Mouse (Mus musculus): ENCODE results near the gene Alox8. TPM values are rescaled to one million over a fixed set of nuclear protein-coding genes. Genes with fewer than 3 reads are reported as not detected.

Alox8 gene
- total RNA-seq (2021) = not detected
- long read RNA-seq, experiment 1, partial matches to known transcripts = 0 of 1 reads
- long read RNA-seq, experiment 1, other reads (novel, unspliced or antisense) = 0 of 1 reads
- long read RNA-seq, experiment 2 = 0 reads

DNA sequence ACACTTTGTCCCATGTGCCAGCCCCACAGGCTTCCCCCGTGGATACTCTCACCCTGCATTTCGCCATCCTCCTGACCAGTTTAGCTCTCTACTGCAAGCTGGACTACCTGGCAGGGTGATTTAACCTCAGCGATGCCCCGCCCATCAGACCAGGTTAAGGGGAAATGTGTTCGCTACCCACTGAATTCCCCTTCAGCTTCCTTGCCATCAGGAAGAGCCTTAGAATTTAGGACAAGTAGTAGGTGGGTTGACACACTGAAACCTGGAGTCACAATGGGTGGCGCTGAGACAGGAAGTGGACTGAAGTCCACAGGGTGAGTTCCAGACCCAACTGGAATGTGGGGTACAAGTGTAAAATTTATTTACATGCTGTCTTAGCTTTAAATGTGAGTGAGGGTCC is at the start of gene Alox8:
Alox8 (minus strand) TSS at position 101 of the 400 bp plus-strand sequence.
- DNase-seq (ENCODE audit: low spot score in 2 of 2) = no peak

DNA sequence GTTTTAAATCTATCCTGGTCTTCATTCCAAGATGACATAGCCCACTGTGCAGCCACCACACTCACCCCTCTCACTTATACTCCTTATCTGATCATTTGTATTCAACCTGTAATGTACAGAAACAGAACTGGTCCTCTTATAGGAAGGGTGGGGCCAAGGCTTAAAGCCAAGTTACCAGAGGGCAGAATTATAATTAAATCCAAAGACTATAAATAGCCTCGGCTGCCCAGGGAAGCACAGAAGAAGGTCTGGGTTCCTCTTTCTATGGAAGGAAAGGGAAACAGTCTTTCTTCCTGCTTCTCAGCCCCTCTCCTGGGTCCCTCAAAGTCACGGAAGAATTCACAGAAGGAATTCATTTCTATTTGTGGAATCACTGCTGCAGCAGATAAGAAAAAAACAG is 48.0 kb upstream of the Alox8 start:
- no peak for DNase-seq (ENCODE audit: low spot score in 2 of 2)

DNA sequence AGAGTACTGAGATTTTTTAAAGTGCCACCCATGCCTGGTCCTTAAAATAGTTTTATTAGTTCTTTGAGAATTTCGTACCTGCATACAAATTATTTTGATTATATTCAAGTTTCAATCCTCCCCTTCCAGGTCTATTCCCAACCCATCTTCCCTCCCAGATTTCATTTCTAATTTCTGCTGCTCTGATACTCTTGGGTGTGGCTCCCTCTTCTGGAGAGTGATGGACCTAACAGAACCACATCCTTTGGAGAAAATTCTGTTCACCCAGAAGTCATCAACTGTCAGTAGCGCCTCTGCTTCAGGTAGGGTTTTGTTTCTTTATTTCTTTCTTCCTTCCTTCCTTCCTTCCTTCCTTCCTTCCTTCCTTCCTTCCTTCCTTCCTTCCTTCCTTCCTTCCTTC is 47.3 kb upstream of the Alox8 start:
- no peak for DNase-seq (ENCODE audit: low spot score in 2 of 2)

DNA sequence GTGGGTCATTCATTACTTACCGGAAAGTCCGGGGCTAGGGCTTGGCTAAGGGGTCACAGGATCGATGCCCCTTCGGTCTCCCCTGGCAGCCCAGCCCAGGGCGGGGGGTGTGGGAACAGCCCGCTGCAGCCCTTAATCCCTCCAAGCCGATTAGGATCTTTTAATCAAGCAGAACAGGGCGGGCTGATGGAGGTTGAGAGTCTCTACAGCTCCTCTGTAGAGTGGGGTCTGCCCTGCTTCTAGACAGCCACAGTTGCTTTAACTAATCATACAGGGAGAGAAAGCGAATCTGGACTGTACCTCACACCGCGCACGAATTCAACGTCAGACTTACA is 39.2 kb upstream of the Alox8 start, which contains the start of gene Gucy2e:
Gucy2e (minus strand) TSS at position 111 of the 335 bp plus-strand sequence.
- DNase-seq (ENCODE audit: low spot score in 2 of 2) = no peak

DNA sequence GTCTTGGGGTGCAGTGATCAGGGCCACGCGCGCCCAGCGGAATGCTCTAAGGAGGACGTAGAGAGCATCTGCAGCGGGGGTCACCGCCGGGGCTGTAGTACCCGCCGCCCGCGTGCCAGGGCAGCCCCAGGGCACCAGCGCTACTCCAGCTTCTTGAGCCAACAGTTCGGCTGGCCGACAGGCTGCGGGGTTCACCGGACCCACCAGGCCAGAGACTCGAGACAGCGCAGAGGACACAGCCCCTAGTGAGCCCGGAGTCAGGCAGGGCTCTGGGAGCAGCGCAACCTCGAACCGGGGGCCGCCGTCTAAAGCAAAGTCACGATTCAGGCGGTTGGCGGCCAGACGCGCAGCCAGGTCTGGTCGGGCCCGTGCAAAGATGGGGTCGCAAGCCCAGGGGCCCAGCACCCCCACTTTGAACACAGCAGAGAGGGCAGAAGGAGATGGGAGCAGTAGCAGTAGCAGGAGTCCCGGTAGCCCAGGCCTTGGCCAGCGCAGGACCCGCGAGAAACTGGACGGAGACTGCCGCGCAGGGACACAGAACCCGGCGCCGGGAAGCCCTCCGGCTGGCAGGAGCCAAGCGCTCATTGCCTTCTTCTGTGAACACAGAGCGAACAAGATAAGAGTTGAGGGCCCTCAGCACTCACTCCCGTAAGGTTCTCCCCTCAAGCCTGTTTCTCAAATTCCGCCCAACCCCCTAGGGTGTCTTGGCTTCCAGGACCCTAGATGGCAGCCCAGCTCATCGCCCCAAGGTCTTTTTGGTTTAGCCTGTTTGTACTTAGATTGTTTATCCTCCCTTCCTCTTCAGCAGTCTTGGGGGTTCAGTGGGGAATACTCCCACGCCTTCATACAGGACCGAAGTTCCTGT is 38.6 kb upstream of the Alox8 start:
- no peak for DNase-seq (ENCODE audit: low spot score in 2 of 2)

DNA sequence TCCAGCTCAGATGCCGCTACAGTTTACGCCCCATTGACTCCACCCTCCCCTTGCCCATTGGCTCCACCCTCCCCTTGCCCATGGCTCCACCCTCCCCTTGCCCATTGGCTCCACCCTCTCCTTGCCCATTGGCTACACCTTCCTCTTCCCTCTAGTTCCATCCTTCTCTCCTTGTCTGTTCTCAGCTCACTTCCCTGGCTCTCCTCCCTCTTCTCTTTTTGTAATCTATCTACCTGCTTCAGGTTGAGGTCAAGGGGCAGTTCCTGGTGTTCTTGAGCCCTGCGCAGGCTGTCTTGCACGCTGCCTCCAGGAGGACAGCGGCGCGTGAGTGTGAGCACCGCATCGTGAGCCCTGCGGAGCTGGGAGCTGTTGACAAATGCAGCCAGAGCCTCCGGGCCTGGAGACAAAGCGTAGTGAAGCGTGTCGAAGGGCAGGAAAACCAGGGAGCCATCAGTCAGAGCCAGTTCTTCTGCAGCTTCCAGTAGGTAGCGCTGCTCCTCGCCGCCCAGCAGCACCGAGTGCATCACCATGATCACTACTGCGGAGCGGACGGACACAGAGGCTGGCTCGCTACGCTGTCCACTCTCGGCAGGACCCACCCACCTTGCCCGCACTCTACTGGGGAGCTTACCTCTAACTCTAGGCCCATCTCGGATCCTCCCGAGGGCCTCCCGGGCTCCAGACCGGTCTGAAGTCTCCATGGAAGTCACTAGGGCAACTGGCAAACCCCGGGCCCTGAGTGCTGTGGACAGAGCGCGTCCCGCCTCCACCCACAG is 37.8 kb upstream of the Alox8 start:
- DNase-seq (ENCODE audit: low spot score in 2 of 2) = peak in 1 of 2 experiments; percentile 41

DNA sequence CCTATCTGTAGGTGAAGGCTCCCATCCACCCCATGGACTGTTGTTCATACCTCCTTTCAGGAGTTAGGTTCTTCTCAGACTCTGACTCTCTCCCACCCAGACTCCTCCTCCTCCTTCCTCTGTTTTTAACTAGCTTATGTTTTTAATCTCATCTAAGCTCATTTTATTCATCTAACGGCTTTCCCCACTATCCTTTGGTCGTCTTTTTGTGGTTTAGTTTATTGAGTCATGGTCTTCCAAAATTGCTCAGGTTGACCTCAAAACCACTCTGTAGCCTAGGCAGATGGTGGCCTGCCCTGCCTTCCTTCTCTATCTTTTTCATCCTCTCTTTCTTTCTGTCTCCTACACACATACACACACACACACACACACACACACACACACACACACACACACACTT is 35.5 kb upstream of the Alox8 start:
- no peak for DNase-seq (ENCODE audit: low spot score in 2 of 2)

DNA sequence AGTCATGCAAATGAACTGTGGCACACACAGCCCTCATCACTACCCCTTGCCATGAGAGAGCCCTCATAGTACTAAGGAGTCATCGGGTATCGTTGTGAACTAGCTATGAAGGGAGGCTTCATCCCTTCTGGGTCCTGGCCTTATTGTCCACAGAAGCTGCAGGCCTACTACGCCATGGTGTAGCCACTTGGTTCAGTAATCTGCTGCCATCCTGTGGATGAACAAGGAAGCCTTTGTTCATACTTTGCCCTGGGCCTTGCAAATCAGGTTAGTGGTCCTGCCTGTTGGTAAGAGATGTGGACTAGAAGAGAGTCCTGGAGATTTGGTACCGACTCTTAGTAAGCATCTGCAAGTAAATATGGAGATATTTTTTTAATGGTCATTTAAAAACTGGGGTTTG is 32.8 kb upstream of the Alox8 start:
- DNase-seq (ENCODE audit: low spot score in 2 of 2) = no peak

DNA sequence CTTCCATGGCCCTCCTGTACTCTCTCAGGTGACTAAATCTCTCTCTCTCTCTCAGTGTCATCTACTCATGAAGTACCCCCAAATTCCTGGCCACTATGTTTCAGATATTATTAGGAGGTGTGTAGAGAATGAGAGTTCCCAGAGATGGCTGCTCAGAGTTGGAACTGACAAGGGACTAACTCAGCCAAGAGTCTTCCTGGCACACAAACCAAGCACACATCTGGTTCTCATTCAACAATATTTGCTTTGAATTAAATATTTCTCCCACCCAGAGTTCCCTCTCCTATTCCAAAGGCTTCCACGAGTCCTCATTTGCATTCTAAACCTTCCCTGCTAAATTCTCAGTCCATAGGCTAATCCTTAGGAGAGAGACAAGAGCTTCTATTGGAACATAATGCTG is 28.1 kb upstream of the Alox8 start:
- no peak for DNase-seq (ENCODE audit: low spot score in 2 of 2)

DNA sequence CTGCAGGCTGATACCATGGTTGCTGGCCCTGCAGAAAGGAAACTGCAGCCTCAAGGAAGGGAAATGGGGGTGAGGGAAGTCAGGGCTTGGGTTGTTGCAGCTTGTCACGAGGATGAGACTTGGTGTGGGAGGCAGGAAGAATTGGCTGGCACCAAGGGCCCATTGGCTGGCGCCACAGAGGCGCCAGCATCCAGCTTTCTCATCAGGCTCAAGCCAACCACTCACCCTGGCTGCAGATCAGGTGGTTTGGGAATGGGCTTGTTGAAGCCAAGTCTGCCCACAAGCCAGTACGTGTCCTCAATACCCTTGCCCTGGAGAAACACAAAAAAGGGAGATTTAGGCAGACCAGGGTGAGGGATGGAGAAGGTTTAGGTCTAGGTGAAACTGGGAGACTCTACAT is 25.5 kb upstream of the Alox8 start:
- DNase-seq (ENCODE audit: low spot score in 2 of 2) = no peak

DNA sequence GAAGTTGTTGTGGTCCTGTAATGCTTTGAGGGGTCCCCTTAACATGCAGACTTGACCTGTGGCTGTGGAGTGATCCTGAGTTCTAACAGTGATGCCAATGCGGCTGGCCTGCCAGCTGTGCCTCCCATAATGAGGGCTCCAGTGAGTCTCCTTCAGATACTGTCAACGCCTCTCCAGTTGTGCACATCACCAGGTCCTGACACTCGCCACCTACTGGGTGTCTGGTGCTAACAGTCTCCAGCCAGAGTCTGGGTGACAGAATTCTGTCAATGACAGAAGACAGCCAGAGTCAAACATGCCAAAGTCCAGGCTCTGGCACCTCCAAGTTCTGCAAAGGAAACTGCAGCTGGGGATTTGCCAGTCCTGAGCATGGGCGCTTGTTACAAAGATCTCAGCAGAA is 23.4 kb upstream of the Alox8 start:
- no peak for DNase-seq (ENCODE audit: low spot score in 2 of 2)

DNA sequence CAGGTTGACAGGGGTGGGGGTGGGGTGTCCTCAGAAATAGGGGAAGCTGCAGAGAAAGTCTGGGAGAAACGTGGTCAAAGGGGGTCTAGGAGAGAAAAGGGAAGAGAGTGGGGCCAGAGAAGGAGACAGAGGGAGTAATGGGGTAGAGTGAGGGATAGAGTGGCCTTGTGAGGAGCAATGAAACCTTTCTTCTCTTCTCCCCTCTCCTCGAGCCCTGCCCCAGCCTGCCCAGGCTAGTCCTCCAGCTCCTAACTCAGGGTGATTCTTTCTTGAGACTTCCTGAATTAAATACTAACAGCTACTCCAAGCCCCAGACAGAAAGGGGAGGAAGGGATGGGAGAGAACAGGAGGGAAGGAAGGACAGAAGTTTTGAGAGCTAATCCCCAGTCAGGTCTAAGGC is 21.0 kb upstream of the Alox8 start:
- no peak for DNase-seq (ENCODE audit: low spot score in 2 of 2)

DNA sequence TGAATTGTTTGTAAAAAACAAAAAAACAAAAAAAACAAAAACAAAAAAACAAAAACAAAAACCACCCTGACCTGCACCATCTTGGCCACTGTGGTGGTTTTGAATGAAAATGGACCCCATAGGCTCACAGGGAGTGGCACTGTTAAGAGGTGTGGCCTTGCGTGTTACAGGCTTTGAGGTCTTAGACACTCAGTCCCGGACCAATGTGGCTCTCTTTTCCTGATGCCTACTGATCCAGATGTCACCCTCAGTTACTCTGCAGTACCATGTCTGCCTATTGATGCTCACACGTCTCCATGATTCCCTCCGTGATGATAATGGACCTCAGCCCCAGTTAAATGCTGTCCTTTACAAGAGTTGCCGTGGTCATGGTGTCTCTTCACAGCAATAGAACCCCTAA is 19.8 kb upstream of the Alox8 start:
- no peak for DNase-seq (ENCODE audit: low spot score in 2 of 2)

DNA sequence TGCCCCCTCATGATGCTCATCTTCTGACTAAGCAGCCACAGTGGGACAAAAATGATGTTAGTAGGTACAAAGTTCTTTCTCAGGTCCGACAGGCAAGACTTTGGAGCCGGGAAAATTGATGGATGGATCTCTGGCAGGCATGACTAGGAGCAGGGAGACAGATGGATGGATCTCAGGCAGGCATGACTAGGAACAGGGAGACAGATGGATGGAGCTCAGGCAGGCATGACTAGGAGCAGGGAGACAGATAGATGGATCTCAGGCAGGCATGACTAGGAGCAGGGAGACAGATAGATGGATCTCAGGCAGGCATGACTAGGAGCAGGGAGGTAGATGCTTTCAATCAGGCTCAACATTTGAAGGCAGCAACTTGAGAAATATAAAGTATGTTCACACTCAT is 13.8 kb upstream of the Alox8 start:
- DNase-seq (ENCODE audit: low spot score in 2 of 2) = no peak

DNA sequence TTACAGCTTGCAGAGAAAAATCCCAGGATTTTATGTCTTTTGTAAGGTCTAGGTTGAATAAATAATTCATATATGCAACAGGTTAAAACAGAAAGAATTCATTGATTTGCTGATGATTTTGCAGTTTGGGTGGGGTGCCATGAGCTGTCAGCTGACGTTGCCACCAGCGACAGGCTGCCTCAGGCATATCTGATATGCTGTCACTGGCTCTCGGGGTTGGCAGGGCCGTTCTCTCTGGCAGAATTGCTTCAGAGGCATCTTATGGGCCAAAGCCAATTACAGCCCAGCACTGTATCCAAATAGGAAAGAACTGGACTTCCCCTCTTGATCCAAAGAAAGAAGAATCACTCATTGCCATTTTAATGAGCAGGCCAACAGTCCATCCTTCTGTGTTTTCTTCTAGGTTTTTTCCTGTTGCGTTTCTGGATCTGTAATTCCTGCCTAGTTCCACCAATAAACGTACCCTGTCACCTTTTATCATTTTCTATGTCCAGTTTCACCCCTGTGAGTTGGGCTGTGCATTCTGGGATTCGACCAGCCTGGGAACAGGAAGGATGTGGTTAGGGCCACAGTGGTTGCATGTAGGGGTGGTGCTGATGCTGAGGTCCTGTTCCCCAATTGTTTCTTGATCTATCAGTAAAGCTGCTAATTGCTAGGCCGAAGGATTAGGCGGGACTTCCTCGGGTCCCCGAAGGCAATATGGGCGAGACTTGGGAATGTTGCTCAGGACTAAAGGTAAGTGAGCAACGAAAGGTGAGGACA is 5.0 kb upstream of the Alox8 start:
- no peak for DNase-seq (ENCODE audit: low spot score in 2 of 2)

DNA sequence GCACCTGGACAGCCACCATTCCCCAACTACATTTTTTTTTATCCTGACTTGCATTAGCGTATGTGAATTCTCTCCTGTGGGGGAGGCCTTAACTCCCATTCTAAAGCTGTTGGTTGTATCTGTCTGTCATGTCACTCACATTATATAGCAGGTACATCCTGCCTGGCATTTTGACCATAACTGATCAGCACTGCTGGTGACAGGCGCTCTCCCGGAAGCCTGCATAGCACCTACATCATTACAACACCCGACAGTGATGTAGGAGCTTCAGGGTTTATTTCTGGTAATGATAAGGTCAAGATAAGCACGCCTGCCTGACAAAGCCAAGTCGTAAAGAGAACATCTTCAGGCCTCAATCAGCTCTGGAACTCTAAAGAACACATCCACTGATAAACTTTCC is 2.6 kb upstream of the Alox8 start:
- no peak for DNase-seq (ENCODE audit: low spot score in 2 of 2)

DNA sequence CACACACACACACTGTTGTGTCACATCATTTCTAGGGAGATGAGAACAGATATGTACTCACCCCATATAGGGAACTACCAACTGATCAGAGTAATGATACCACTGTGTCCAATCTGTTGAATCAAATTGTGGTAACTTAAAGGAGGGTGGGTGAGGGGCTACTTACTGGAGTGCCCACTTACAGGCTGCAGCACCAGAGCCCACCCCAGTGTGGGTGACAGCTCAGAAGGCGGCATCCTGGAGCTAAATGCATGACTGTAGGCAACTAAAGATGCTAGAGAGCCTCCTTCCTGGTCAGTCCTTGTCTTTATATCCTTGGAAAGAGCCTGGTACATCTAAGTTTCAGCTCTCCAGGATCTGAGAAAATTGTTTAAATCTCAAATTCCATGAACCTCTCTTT is 1.6 kb upstream of the Alox8 start:
- DNase-seq (ENCODE audit: low spot score in 2 of 2) = no peak

DNA sequence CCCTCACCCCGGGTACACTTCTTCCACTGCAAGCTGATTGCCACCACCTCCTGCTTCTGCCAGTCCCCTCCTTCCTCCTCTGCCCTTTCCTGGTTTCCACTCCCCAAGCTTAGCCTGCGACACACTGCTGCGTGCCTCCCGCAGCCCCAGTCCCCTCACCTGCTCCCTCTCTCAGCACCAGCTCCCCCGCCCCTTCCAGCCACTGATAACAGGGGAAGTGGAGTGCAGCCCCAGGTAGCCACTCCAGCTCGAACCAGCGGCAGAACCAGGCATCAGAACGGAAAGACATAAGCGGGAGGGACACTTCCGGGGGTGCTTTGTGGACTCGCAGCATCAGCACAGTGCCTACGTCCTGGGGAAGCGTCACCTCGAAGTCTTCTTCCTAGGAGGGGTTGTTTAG is 449 bp downstream of the Alox8 start:
- DNase-seq (ENCODE audit: low spot score in 2 of 2) = no peak

DNA sequence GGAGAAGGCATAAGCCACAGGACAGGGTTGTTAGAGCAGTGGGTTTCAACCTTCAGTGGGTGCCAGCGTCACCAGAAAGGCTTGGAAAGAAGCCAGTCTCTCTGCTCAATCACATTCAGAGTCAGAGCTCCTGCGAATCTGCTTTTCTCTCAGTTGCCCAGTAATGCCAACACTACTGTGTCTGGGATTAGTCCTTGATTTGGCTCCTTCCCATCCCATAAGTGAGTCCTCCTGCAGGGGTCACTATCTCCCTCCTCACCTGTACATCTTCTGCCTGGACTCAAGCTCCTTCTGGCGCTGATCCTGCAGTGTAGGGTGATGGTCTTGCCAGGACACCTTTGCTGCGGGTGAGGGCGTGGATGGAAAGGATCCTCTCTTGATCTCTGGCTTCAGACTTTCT is 877 bp downstream of the Alox8 start:
- no peak for DNase-seq (ENCODE audit: low spot score in 2 of 2)

DNA sequence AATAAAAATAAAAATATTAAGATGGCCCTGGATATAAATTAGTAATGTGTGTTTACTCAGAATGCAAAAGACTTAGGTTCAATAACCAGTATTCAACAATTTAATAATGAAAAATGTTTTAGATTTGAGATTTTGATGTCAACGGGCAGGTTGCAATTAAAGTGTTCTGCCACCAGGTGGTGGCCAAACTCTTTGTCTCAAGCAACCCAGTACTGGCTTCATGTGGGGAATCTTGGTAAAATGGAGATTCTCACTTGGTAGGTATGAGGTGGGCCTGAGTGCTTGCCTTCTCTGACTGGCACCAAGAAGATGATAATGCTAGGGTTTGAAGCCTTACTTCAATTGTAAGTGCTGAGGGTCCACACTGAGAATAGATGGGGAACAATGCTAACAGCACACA is 4.8 kb downstream of the Alox8 start:
- DNase-seq (ENCODE audit: low spot score in 2 of 2) = no peak

DNA sequence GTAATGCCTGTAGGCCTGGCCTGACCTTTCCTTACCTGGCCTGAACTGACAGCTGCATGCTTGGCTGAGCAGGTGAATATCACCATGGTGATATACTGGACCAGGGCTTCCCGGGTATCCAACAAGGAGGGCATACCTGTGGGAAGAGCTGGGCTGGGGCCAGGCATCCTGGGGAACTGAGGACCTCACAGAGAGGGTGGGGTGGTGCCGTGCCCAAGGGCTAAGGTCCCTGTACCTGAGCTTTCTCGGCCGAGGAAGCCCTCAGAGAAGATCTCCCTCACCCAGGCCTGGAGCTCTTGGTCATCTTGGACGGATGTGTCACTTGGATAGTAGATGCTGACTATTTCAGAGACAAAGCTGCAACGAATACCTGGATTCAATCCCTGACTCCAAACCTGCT is 11.7 kb downstream of the Alox8 start:
- no peak for DNase-seq (ENCODE audit: low spot score in 2 of 2)

DNA sequence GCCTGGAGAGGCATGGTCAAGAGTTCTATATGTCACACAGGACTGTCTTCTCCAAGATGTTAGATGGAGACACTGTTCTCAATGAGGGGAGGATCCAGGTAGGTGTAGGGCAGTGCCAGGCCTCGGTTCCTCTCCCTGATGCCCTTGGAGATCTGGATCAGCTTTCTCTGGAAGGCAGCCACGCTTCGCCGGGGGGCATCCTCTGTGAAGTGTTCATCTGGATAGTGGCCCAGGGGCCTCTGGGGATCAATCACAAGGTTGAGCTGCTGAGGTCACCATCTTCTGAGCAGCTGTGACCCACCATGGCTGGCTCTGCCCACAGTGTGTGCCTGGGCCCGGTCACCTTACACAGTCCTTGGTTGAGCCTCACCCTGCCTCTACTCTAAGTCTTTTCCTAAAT is 12.6 kb downstream of the Alox8 start:
- no peak for DNase-seq (ENCODE audit: low spot score in 2 of 2)

Data from gastrocnemius, postnatal 4 days (tissue).